Mouse (Mus musculus) adrenal gland, adult (tissue): ENCODE data around the gene Inppl1.

ENCODE experiments used
- DNase-seq, 2 experiments: peaks; one replicate each; pipeline ENCODE4 v3.0.0; 2022 to 2023; ENCODE audit warnings: low spot score in 1 of 2; ENCODE audit not compliant: inconsistent age in 2 of 2

The Inppl1 gene

GRCm38 (mm10) chr7:101772687-101773086 is 65.3 kb downstream of the Inppl1 start:
- peak; percentile 51 to 74 for DNase-seq
